Mouse (Mus musculus) splenic B cell, adult 2 months (primary cell): ENCODE measurements around the gene Opa3.

Experiments used
- DNase-seq: peaks from one replicate; pipeline ENCODE4 v3.0.0-alpha.2; 2011; ENCODE audit warnings: low read depth, low spot score
- H3K27me3 ChIP-seq: 2 replicates; pipeline ENCODE4 v1.6.1; 2012; ENCODE audit warnings: mild to moderate bottlenecking, low read length, moderate library complexity, mixed read lengths; ENCODE audit not compliant: control insufficient read depth, poor library complexity, insufficient read depth, severe bottlenecking
- H3K36me3 ChIP-seq: 2 replicates; pipeline ENCODE4 v1.6.1; 2012; ENCODE audit warnings: mild to moderate bottlenecking, low read length, moderate library complexity, mixed read lengths; ENCODE audit not compliant: control insufficient read depth, poor library complexity, insufficient read depth, severe bottlenecking

Opa3 gene

GRCm38 (mm10) chr7:19226817-19227797 is 1.0 kb upstream of the Opa3 start:
- Histone ChIP-seq H3K27me3 (no peaks in the 10 kb centered on the region), H3K36me3 (no peaks in the 10 kb centered on the region; the same call in 1 of the 2 replicates)
- DNase-seq, result peak; percentile 62

GRCm38 (mm10) chr7:19228793-19229148 is 637 bp downstream of the Opa3 start:
- no peak for DNase-seq
- H3K27me3 ChIP-seq, result no peaks in the 10 kb centered on the region
- no peaks in the 10 kb centered on the region; the same call in 1 of the 2 replicates for H3K36me3 ChIP-seq

- H3K27me3 ChIP-seq, result no peaks in the 10 kb centered on the region
- no peaks in the 10 kb centered on the region; the same call in 1 of the 2 replicates for H3K36me3 ChIP-seq
- DNase-seq, result no peak
Measured at GRCm38 (mm10) chr7:19229404-19229803, 1.3 kb downstream of the Opa3 start.

- Histone ChIP-seq H3K36me3 (no peaks in the 10 kb centered on the region; the same call in 1 of the 2 replicates), H3K27me3 (no peaks in the 10 kb centered on the region)
- no peak for DNase-seq
Measured at GRCm38 (mm10) chr7:19230041-19230580, 2.0 kb downstream of the Opa3 start.

- Histone ChIP-seq H3K27me3 (no peaks in the 10 kb centered on the region), H3K36me3 (no peaks in the 10 kb centered on the region; the same call in 1 of the 2 replicates)
- DNase-seq, result no peak
Measured at GRCm38 (mm10) chr7:19230899-19231298, 2.8 kb downstream of the Opa3 start.

- Histone ChIP-seq H3K36me3 (no peaks in the 10 kb centered on the region; the same call in 1 of the 2 replicates), H3K27me3 (no peaks in the 10 kb centered on the region)
- DNase-seq, result no peak
Measured at GRCm38 (mm10) chr7:19231849-19232248, 3.7 kb downstream of the Opa3 start.

GRCm38 (mm10) chr7:19234652-19235051 is 6.5 kb downstream of the Opa3 start:
- H3K36me3 ChIP-seq, result no peaks in the 10 kb centered on the region; the same call in 1 of the 2 replicates
- no peaks in the 10 kb centered on the region for H3K27me3 ChIP-seq
- no peak for DNase-seq

GRCm38 (mm10) chr7:19235092-19235671 is 7.0 kb downstream of the Opa3 start:
- Histone ChIP-seq H3K27me3 (no peaks in the 10 kb centered on the region), H3K36me3 (no peaks in the 10 kb centered on the region; the same call in 1 of the 2 replicates)
- DNase-seq, result no peak

GRCm38 (mm10) chr7:19236411-19236810 is 8.3 kb downstream of the Opa3 start:
- no peaks in the 10 kb centered on the region for H3K36me3 ChIP-seq
- no peak for DNase-seq
- H3K27me3 ChIP-seq, result no peaks in the 10 kb centered on the region

GRCm38 (mm10) chr7:19238344-19238743 is 10.2 kb downstream of the Opa3 start:
- no peak for DNase-seq
- Histone ChIP-seq H3K36me3 (no peaks in the 10 kb centered on the region), H3K27me3 (no peaks in the 10 kb centered on the region)

GRCm38 (mm10) chr7:19239423-19239822 is 11.3 kb downstream of the Opa3 start:
- peak; percentile 93 for DNase-seq
- Histone ChIP-seq H3K36me3 (no peaks in the 10 kb centered on the region), H3K27me3 (no peaks in the 10 kb centered on the region)

GRCm38 (mm10) chr7:19239986-19240385 is 11.9 kb downstream of the Opa3 start:
- no peak for DNase-seq
- H3K36me3 ChIP-seq, result no peaks in the 10 kb centered on the region
- no peaks in the 10 kb centered on the region for H3K27me3 ChIP-seq

- DNase-seq, result no peak
- Histone ChIP-seq H3K36me3 (no peaks in the 10 kb centered on the region), H3K27me3 (no peaks in the 10 kb centered on the region)
Measured at GRCm38 (mm10) chr7:19240905-19241463, 12.8 kb downstream of the Opa3 start.

- DNase-seq, result no peak
- Histone ChIP-seq H3K27me3 (no peaks in the 10 kb centered on the region), H3K36me3 (no peaks in the 10 kb centered on the region)
Measured at GRCm38 (mm10) chr7:19242005-19242404, 13.9 kb downstream of the Opa3 start.

GRCm38 (mm10) chr7:19243858-19244257 is 15.7 kb downstream of the Opa3 start:
- Histone ChIP-seq H3K36me3 (no peaks in the 10 kb centered on the region), H3K27me3 (no peaks in the 10 kb centered on the region)
- no peak for DNase-seq
